Mouse (Mus musculus): Measurements from ENCODE around the gene Banp. TPM values are rescaled to one million over a fixed set of nuclear protein-coding genes. Genes with fewer than 3 reads are reported as not detected.

Banp gene
- total and polyA plus RNA-seq, 3 experiments: 35.7 to 50.7 (median 42.5) TPM

DNA sequence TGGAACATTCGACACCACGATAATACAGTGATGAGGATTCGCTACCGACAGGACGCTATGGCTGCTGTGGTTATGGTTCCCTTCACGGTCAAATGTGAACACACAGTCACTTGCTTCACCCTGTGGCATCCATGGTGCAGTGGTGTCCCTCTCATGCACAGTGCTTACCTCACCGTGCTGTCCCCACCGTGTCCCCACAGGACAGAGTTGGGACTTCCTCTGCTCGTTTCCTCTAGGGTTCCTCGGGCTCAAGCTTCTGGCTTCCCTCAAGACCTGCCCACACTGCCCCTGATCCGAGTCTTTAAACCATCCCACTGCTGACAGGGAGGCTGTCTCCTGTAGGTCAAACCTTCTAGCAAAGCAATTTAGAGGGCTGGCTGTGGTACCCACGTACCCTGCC, 128.8 kb downstream of the Banp start:
- no peak for TF ChIP-seq GATA1 (IDR thresholded peaks at IDR 0.05; ENCODE audit: borderline replicate concordance, low read length)
- TF ChIP-seq CTCF (IDR thresholded peaks at IDR 0.05; ENCODE audit: low read depth, low read length): no peak
- TF ChIP-seq TAL1 (conservative IDR thresholded peaks at IDR 0.05; ENCODE audit: low read depth, low read length): no peak
- TF ChIP-seq POLR2AphosphoS5 (IDR thresholded peaks at IDR 0.05; ENCODE audit: insufficient replicate concordance, low read depth, low read length): no peak
- TF ChIP-seq GATA2 (IDR thresholded peaks at IDR 0.05; ENCODE audit: borderline replicate concordance, low read depth, low read length): no peak
- H3K4me1 ChIP-seq (ENCODE audit: insufficient read depth, low read depth, low read length): no peaks in the 10 kb centered on the region
- DNase-seq (ENCODE audit: low spot score) (no peak), ATAC-seq (ENCODE audit: extremely low read depth, insufficient number of reproducible peaks, low FRiP score, poor library complexity, severe bottlenecking) (no peak)
- H3K27me3 ChIP-seq (ENCODE audit: insufficient read depth, low read length): peaks cover 54% of the 10 kb centered on the region
- no peaks in the 10 kb centered on the region for H3K36me3 ChIP-seq (replicated peaks)
- H3K4me3 ChIP-seq (ENCODE audit: low read depth, low read length): no peak overlapping the region
- H3K9me3 ChIP-seq (replicated peaks): no peaks in the 10 kb centered on the region

Other genes starting within 250 kb of the Banp start
- gene Jph3, start 220.1 kb upstream of the Banp start, total RNA-seq (2014; fragmentation: Nextera tagmentation): 3.3 TPM in 1 of 2 replicates, not detected in the other
- 0.12 TPM in 1 of 2 replicates, not detected in the other for gene Jph3, start 220.1 kb upstream of the Banp start, total RNA-seq (2017)
- not detected in 2 replicates for gene Jph3, start 220.1 kb upstream of the Banp start, polyA plus RNA-seq (2012)
- 9.1 and 12.3 TPM in 2 replicates for gene Klhdc4, start 120.2 kb upstream of the Banp start, total RNA-seq (2014; fragmentation: Nextera tagmentation)
- 15.4 and 15.9 TPM in 2 replicates for gene Klhdc4, start 120.2 kb upstream of the Banp start, total RNA-seq (2017)
- gene Klhdc4, start 120.2 kb upstream of the Banp start, polyA plus RNA-seq (2012): 44.5 and 47.8 TPM in 2 replicates
- gene Slc7a5, start 42.1 kb upstream of the Banp start, total RNA-seq (2014; fragmentation: Nextera tagmentation): 88.8 and 141 TPM in 2 replicates
- gene Slc7a5, start 42.1 kb upstream of the Banp start, total RNA-seq (2017): 32.5 and 32.6 TPM in 2 replicates
- gene Slc7a5, start 42.1 kb upstream of the Banp start, polyA plus RNA-seq (2012): 92.9 and 127 TPM in 2 replicates
- gene Car5a, start 4.8 kb upstream of the Banp start, total RNA-seq (2014; fragmentation: Nextera tagmentation): 0.68 and 1.4 TPM in 2 replicates
- 0.16 TPM in 1 of 2 replicates, not detected in the other for gene Car5a, start 4.8 kb upstream of the Banp start, total RNA-seq (2017)
- 0.41 and 0.57 TPM in 2 replicates for gene Car5a, start 4.8 kb upstream of the Banp start, polyA plus RNA-seq (2012)